Mouse (Mus musculus) kidney, adult 2 months (tissue): Measurements from ENCODE around the gene Cntnap5a.

Experiments
- CTCF ChIP-seq: fragments of 200-500 bp; conservative IDR thresholded peaks from 2 replicates; pipeline ENCODE4 v1.5.1; 2011; ENCODE audit warnings: low read depth, mild to moderate bottlenecking, control low read depth, low read length, moderate library complexity, mixed read lengths; ENCODE audit not compliant: insufficient read depth, insufficient read length
- POLR2A ChIP-seq: fragments of 200-500 bp; IDR thresholded peaks from one replicate; pipeline ENCODE4 v1.6.1; 2011; ENCODE audit warnings: low read depth, low read length, control low read depth

DNA sequence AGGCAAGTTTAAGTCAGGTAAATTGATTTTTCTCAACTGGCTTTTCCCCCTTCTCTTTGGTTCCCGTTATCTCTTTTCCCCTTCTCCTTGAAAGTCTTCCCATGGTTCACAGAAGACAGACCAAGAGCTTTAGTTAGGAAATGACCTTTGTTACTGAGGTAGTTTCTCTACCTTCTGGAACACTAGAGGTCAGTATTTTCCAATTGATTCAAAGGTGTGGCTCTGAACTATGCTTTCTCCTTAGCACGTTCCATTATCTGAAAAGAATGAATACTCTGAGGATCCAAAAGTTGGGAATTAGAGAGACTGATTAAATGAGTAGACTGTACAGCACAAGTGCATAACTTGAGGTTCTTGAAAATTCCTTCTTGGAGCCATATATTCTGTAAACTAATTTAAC lies 1.9 kb downstream of the Cntnap5a start:
- TF ChIP-seq POLR2A, result no peak
- no peak for TF ChIP-seq CTCF
